Mouse (Mus musculus) liver, embryonic 11.5 days (tissue): ENCODE measurements around the gene Gm20532. TPM values are rescaled to one million over a fixed set of nuclear protein-coding genes. Genes with fewer than 3 reads are reported as not detected.

Experiments used
- ATAC-seq: fragments of 200-750 bp; cut with Nextera tagmentation; replicated peaks from 2 replicates; pipeline ENCODE4 v1.8.0; 2017; ENCODE audit warnings: moderate number of reproducible peaks, mild to moderate bottlenecking, moderate TSS enrichment, moderate library complexity; ENCODE audit not compliant: low FRiP score
- DNase-seq: peaks from one replicate; pipeline ENCODE4 v3.0.0-alpha.2; 2017; ENCODE audit warnings: low spot score
- H3K27ac ChIP-seq: fragments of 300-500 bp; sonication (generic); 2 replicates; pipeline ENCODE4 v1.5.1; 2014; ENCODE audit warnings: mild to moderate bottlenecking, low read depth, low read length, control low read depth
- H3K27me3 ChIP-seq: fragments of 300-500 bp; sonication (generic); replicated peaks from 2 replicates; pipeline ENCODE4 v1.6.1; 2014; ENCODE audit warnings: low read length, mixed read lengths; ENCODE audit not compliant: control insufficient read depth, insufficient read depth
- H3K36me3 ChIP-seq: fragments of 300-500 bp; sonication (generic); 2 replicates; pipeline ENCODE4 v1.6.1; 2014; ENCODE audit warnings: mild to moderate bottlenecking, low read length, moderate library complexity, mixed read lengths; ENCODE audit not compliant: control insufficient read depth, insufficient read depth
- H3K4me1 ChIP-seq: fragments of 300-500 bp; sonication (generic); replicated peaks from 2 replicates; pipeline ENCODE4 v1.6.1; 2014; ENCODE audit warnings: low read length, mixed read lengths; ENCODE audit not compliant: control insufficient read depth, insufficient read depth
- H3K4me2 ChIP-seq: fragments of 300-500 bp; sonication (generic); 2 replicates; pipeline ENCODE4 v1.6.1; 2014; ENCODE audit warnings: mild to moderate bottlenecking, control low read depth, moderate library complexity
- H3K4me3 ChIP-seq: fragments of 300-500 bp; sonication (generic); 2 replicates; pipeline ENCODE4 v1.5.1; 2014; ENCODE audit warnings: low read depth, low read length, control low read depth
- H3K9ac ChIP-seq: fragments of 300-500 bp; sonication (generic); 2 replicates; pipeline ENCODE4 v1.6.1; 2014; ENCODE audit warnings: low read depth, low read length, control low read depth
- H3K9me3 ChIP-seq: fragments of 300-500 bp; sonication (generic); 2 replicates; pipeline ENCODE4 v1.6.1; 2016; ENCODE audit warnings: low read length, inconsistent platforms, mixed read lengths; ENCODE audit not compliant: control insufficient read depth
- WGBS: fragments of 180-500 bp; shearing (Covaris S2); extraction: QIAGEN DNeasy Blood & Tissue Kit; methylation state at CpG from one replicate; pipeline ENCODE4 v1.1.7; 2014; 5-methylcytosine and 5-hydroxymethylcytosine counted together
- polyA plus RNA-seq: library from polyadenylated mRNA; unstranded; fragments of >200 nt; fragmentation: Nextera tagmentation; extraction: Ambion mirVana; gene quantifications from 2 replicates; pipeline ENCODE4 v1.2.1, GENCODE M21; 2014

Gm20532 gene
- polyA plus RNA-seq, 1 experiment from 2014 or later, result not detected

DNA sequence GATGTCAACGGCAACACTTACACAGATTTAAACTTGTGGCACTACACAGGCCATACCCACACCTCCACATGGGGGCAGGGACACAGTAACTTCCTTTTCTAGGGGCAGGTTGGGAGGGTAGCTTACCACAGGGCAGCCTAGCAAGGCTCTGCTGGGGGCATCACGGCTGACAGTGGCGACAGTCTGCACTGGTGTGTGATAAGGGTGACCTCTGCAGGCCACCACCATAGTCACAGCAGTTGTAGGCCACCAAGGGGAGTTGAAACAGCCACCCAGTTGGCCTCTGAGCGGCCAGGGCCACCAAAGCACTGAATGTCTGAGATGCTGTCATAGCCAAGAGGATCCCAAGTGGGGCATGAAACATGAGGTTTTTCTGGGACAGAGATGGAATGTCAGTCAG, 20.2 kb upstream of the Gm20532 start:
- no peak overlapping the region for H3K27ac ChIP-seq
- no peaks in the 10 kb centered on the region for H3K27me3 ChIP-seq
- peak; percentile 47 for DNase-seq
- H3K9ac ChIP-seq, result no peak overlapping the region
- 8% methylated on average over 4 of the region's 4 CpGs for WGBS
- H3K9me3 ChIP-seq, result no peaks in the 10 kb centered on the region
- H3K4me2 ChIP-seq, result no peak overlapping the region
- H3K4me3 ChIP-seq, result no peak overlapping the region
- ATAC-seq, result 0 out of 2 replicates have a peak, but pooled peaks have one; percentile 44
- H3K4me1 ChIP-seq, result peaks cover 11% of the 10 kb centered on the region
- H3K36me3 ChIP-seq, result no peaks in the 10 kb centered on the region

DNA sequence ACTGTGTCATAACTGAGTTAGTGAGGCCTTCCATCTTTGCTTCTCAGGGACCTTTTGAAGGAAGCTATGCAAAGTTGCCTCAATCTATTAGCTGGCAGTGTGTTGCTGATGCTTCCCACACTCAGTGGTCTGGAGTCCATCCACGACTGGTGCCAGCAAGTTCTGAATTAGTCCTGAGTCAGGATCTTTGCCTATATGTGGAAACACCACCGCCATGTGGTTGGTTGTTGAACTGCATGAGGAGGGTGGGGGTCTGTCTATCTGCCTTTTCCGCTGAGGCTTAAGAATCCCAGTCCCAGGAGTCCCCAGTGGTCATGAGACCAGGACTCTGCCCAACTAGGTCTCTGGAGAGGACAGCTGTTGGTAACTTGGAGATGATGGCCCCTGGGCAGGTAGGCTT, 16.4 kb upstream of the Gm20532 start:
- Histone ChIP-seq H3K9me3 (no peaks in the 10 kb centered on the region), H3K27ac (peak overlapping the region; percentile 93; the same call in 1 of the 2 replicates), H3K4me3 (no peak overlapping the region), H3K4me1 (peaks cover 46% of the 10 kb centered on the region), H3K27me3 (no peaks in the 10 kb centered on the region), H3K36me3 (no peaks in the 10 kb centered on the region), H3K4me2 (no peak overlapping the region), H3K9ac (no peak overlapping the region)
- ATAC-seq, result no peak
- DNase-seq, result peak; percentile 64
- 7% methylated on average over 3 of the region's 3 CpGs for WGBS

DNA sequence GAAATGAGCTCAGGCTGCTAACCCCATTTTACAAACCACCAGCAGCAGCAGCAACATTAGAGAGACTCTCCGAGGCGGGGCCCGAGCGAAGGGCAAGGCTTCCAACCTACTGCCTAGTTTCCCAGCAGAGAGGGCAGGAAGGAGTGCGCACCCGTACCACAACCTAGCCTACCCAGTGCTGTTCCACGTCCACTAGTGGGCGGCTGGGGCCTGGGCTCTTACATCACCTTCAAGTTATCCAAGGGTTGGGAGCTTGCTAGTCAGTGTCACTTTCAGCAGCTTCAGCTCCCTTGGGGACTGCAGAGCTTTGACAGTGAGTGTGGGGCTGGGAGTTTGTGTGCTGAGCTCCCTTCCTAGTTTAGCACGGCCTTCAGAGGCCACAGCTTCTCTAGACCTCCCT, 15.0 kb upstream of the Gm20532 start:
- H3K36me3 ChIP-seq, result no peaks in the 10 kb centered on the region
- no peak overlapping the region for H3K4me3 ChIP-seq
- no peak for DNase-seq
- H3K4me1 ChIP-seq, result peaks cover 59% of the 10 kb centered on the region
- H3K27me3 ChIP-seq, result no peaks in the 10 kb centered on the region
- peak overlapping the region; percentile 38 for H3K4me2 ChIP-seq
- H3K9ac ChIP-seq, result peak overlapping the region; percentile 58
- H3K9me3 ChIP-seq, result no peaks in the 10 kb centered on the region
- peak; percentile 22; the same call in 1 of the 2 replicates for ATAC-seq
- H3K27ac ChIP-seq, result peak overlapping the region; percentile 93
- 42% methylated on average over 9 of the region's 9 CpGs for WGBS

DNA sequence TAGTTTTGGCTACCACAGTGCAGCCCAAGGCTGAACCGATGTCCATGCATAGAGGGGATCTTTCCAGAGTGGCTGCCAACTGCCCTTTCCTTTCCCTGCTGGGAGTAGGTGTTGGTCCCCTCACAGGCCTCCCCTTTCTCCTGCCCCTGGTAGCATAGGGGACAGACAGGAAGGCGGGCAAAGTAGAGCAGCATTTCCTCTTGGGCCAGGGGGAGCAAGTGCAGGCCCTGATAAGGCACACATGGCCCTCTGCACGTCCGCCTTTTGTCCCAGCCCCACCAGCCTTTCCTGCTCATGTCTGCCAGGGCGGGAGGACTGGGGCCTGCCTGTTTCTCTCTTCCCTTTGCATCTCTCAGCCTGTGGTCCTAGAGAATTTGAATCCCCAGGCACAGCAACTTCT, 14.6 kb upstream of the Gm20532 start:
- DNase-seq (peak; percentile 74), ATAC-seq (peak; percentile 72)
- 26% methylated on average over 5 of the region's 5 CpGs for WGBS
- Histone ChIP-seq H3K27me3 (no peaks in the 10 kb centered on the region), H3K4me1 (peaks cover 62% of the 10 kb centered on the region), H3K4me2 (peak overlapping the region; percentile 38), H3K27ac (peak overlapping the region; percentile 93), H3K4me3 (no peak overlapping the region; the same call in 1 of the 2 replicates), H3K9me3 (no peaks in the 10 kb centered on the region), H3K9ac (peak overlapping the region; percentile 58), H3K36me3 (no peaks in the 10 kb centered on the region)

DNA sequence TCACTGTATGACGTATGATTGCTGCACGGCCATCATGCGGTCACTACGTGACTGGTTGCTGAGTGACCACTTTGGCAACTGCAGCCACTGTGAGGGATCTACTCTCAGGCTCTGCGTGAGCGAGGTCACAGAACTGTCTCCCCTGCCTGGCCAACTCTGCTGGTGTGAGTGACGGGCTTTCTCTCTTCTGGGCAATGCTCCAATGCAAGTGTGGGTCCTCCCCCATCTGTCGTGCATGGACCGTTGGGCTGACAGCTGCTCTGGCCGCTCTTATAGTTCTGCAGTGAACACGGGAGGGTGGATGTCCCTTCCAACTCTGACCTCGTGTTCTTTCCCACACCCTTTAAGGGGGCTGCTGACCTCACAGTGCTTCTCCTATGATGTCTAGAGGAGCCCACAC, 13.0 kb upstream of the Gm20532 start:
- ATAC-seq, result no peak
- WGBS, result 58% methylated on average over 12 of the region's 12 CpGs
- no peak overlapping the region for H3K4me2 ChIP-seq

DNA sequence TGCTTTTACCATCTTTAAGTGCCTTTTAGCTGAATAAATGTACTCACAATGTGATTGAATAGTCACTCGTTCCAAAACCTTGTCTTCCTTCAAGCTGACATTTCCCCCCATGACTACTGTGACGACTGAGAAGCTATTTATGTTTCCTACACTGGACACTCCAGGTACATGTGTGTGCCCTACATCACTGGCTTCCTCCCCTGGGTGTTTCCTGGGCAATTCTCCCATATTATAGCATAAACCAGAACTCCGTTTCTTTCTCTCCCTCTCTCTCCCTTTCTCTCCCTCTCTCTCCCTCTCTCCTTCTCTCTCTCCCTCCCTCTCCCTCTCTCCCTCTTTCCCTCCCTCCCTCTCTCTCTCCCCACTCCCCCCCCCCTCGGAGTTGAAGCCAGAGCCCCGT, 12.6 kb upstream of the Gm20532 start:
- Histone ChIP-seq H3K27me3 (no peaks in the 10 kb centered on the region), H3K4me2 (no peak overlapping the region), H3K36me3 (no peaks in the 10 kb centered on the region), H3K9me3 (no peaks in the 10 kb centered on the region), H3K27ac (peak overlapping the region; percentile 32), H3K4me3 (no peak overlapping the region), H3K9ac (no peak overlapping the region), H3K4me1 (peaks cover 74% of the 10 kb centered on the region)
- ATAC-seq (no peak), DNase-seq (no peak)
- 29% methylated on average over 5 of the region's 5 CpGs for WGBS

More for the DNA sequence above, 13.0 kb upstream of the Gm20532 start:
- H3K9ac ChIP-seq, result no peak overlapping the region
- no peaks in the 10 kb centered on the region for H3K27me3 ChIP-seq
- H3K36me3 ChIP-seq, result no peaks in the 10 kb centered on the region
- no peak for DNase-seq
- peak overlapping the region; percentile 32 for H3K27ac ChIP-seq
- no peaks in the 10 kb centered on the region for H3K9me3 ChIP-seq
- H3K4me1 ChIP-seq, result peaks cover 74% of the 10 kb centered on the region
- H3K4me3 ChIP-seq, result no peak overlapping the region

DNA sequence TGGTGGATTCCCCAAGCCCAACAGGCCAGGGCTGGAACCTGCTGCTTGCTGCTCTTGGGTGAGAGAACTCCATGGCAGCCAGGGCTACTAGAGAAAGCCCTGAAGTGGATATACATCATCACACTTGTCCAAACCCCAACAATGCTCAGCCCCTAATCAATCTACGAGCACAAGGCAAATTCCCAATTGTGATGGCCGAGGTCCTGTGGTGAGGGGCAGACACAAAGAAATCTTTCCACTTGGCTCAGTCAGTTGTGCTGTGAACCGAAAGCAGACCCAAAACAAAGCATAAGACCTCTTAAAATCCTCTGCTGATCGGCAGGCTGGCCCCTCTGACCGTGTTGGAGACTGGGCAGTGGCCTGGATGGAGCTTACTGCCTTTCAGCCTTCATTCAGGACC, 11.6 kb upstream of the Gm20532 start:
- peaks cover 82% of the 10 kb centered on the region for H3K4me1 ChIP-seq
- WGBS, result 48% methylated on average over 5 of the region's 5 CpGs
- no peaks in the 10 kb centered on the region for H3K36me3 ChIP-seq
- DNase-seq (no peak), ATAC-seq (no peak)
- H3K9ac ChIP-seq, result peak overlapping the region; percentile 80
- H3K4me2 ChIP-seq, result peak overlapping the region; percentile 71
- H3K27ac ChIP-seq, result peak overlapping the region; percentile 96
- no peaks in the 10 kb centered on the region for H3K9me3 ChIP-seq
- no peaks in the 10 kb centered on the region for H3K27me3 ChIP-seq
- no peak overlapping the region for H3K4me3 ChIP-seq

DNA sequence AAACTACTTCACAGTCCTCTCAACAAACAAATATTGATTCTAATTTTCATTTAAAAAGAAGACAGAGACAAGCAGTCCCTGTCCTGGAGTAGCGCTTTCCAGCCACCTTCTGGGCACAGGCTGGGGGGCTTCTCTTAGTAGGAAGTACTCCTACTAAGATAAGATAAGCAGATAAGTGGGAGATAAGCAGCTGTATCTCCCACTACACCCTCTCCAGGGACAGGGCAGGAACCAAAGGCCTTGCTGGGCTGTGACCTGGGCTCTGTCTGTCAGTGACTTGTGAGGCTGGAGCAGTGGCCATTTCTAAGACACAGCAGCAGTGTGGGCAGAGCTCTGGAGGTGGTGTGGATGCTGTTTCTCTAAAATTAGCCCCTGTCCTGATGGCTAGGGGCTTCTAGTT, 11.1 kb upstream of the Gm20532 start:
- Histone ChIP-seq H3K9me3 (no peaks in the 10 kb centered on the region), H3K4me1 (peaks cover 83% of the 10 kb centered on the region), H3K36me3 (no peaks in the 10 kb centered on the region), H3K4me2 (peak overlapping the region; percentile 71), H3K9ac (peak overlapping the region; percentile 80), H3K27ac (peak overlapping the region; percentile 96), H3K4me3 (peak overlapping the region; percentile 51), H3K27me3 (no peaks in the 10 kb centered on the region)
- DNase-seq, result no peak
- 48% methylated on average over 1 of the region's 1 CpGs for WGBS
- peak; percentile 13; the same call in 1 of the 2 replicates for ATAC-seq

DNA sequence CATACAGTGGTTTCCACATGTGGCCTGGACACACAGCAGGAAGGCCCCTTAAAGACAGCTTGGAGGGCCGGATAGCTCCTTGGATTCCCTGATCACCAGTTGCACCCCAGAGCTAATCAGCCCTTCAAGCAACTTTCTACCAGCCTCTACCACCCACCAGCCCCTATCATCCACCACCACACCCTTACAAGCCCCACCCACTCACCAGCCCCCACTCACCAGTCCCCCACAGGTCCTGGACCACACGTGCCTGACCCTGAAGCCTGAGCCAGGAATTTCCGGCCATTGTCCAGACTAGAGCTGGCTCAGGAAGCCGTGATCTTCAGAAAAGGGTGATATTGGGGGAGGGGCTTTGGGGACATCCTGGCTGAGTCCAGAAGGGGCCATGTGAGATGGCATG, 10.6 kb upstream of the Gm20532 start:
- ATAC-seq (peak; percentile 83), DNase-seq (peak; percentile 52)
- H3K4me2 ChIP-seq, result peak overlapping the region; percentile 71
- WGBS, result 24% methylated on average over 4 of the region's 4 CpGs
- H3K4me1 ChIP-seq, result peaks cover 79% of the 10 kb centered on the region
- peak overlapping the region; percentile 80 for H3K9ac ChIP-seq
- no peaks in the 10 kb centered on the region for H3K27me3 ChIP-seq
- H3K4me3 ChIP-seq, result peak overlapping the region; percentile 51
- peak overlapping the region; percentile 96 for H3K27ac ChIP-seq
- no peaks in the 10 kb centered on the region for H3K36me3 ChIP-seq
- no peaks in the 10 kb centered on the region for H3K9me3 ChIP-seq
